Mouse (Mus musculus) stomach, embryonic 15.5 days (tissue): ENCODE results near the gene Ttc39d. TPM values are rescaled to one million over a fixed set of nuclear protein-coding genes. Genes with fewer than 3 reads are reported as not detected.
A peak's percentile ranks its signal among the peaks of the same experiment; 100 is the strongest.

Experiments used
- ATAC-seq: fragments of 200-750 bp; cut with Nextera tagmentation; 2 replicates; pipeline ENCODE4 v1.8.0; 2017; ENCODE audit warnings: low read depth, moderate number of reproducible peaks, moderate TSS enrichment; ENCODE audit not compliant: insufficient read depth, low FRiP score
- H3K27ac ChIP-seq: fragments of 300-500 bp; sonication (generic); 2 replicates; pipeline ENCODE4 v1.5.1; 2015; ENCODE audit warnings: mild to moderate bottlenecking, inconsistent platforms
- H3K27me3 ChIP-seq: fragments of 300-500 bp; sonication (generic); replicated peaks from 2 replicates; pipeline ENCODE4 v1.6.1; 2015; ENCODE audit warnings: inconsistent platforms
- H3K36me3 ChIP-seq: fragments of 300-500 bp; sonication (generic); 2 replicates; pipeline ENCODE4 v1.6.1; 2015; ENCODE audit warnings: inconsistent platforms
- H3K4me1 ChIP-seq: fragments of 300-500 bp; sonication (generic); 2 replicates; pipeline ENCODE4 v1.6.1; 2015; ENCODE audit warnings: inconsistent platforms
- H3K4me2 ChIP-seq: fragments of 300-500 bp; sonication (generic); 2 replicates; pipeline ENCODE4 v1.6.1; 2015; ENCODE audit warnings: mild to moderate bottlenecking, inconsistent platforms
- H3K4me3 ChIP-seq: fragments of 300-500 bp; sonication (generic); replicated peaks from 2 replicates; pipeline ENCODE4 v1.5.1; 2015; ENCODE audit warnings: inconsistent platforms
- H3K9ac ChIP-seq: fragments of 300-500 bp; sonication (generic); 2 replicates; pipeline ENCODE4 v1.6.1; 2015; ENCODE audit warnings: inconsistent platforms
- H3K9me3 ChIP-seq: fragments of 300-500 bp; sonication (generic); 2 replicates; pipeline ENCODE4 v1.6.1; 2016; ENCODE audit warnings: inconsistent platforms
- WGBS: fragments of 180-500 bp; shearing (Covaris S2); methylation state at CpG from one replicate; pipeline ENCODE4 v1.1.7; 2015; 5-methylcytosine and 5-hydroxymethylcytosine counted together
- polyA plus RNA-seq: library from polyadenylated mRNA; unstranded; fragments of >200 nt; fragmentation: Nextera tagmentation; extraction: Ambion mirVana; gene quantifications from 2 replicates; pipeline ENCODE4 v1.2.1, GENCODE M21; 2015

Ttc39d gene
- polyA plus RNA-seq, 1 experiment from 2014 or later, result 0.06 TPM

DNA sequence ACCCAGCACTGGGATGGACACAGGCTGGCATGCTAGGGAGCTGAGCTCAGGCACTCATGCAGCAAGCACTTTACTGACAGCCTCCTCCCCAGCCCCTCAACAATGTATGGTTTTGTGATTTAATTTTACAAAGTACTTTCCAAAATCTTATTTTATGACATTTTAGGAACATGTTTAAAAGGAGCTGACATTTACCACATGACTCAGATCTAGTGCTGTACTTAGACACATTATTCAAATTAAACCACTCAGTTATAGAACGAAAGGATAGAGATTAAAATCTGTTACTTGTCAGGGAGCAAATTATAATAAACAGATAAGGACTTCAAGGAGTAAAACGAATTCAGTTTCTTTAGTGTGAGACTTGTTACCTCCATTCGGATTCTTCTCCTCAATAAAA, 28.2 kb downstream of the Ttc39d start:
- no peak for ATAC-seq
- Histone ChIP-seq H3K27ac (no peak overlapping the region), H3K4me1 (no peaks in the 10 kb centered on the region), H3K9ac (no peak overlapping the region), H3K36me3 (peaks cover 6% of the 10 kb centered on the region), H3K4me3 (no peak overlapping the region), H3K27me3 (no peaks in the 10 kb centered on the region), H3K4me2 (no peak overlapping the region), H3K9me3 (no peaks in the 10 kb centered on the region)
- WGBS, result 72% methylated on average over 3 of the region's 3 CpGs

DNA sequence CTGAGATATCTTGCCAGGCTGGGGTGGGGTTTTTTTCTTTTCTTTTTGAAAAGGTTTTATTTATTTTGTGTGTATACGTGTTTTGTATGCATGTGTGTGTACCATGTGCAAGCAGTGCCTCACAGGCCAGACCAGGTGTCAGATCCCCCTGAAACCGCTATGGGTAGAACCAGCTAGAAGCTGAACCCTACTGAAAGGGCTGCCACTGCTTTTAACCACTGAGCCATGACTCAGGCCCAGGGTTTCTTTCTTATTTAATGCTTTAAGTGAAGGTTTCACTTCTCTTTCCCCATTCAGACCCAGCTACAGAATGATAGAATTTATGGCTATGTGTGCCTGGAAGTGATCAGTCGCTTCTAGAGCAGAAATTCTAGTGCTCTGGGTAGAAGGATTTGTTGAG, 29.5 kb downstream of the Ttc39d start:
- no peak for ATAC-seq
- Histone ChIP-seq H3K36me3 (peaks cover 15% of the 10 kb centered on the region), H3K9ac (no peak overlapping the region), H3K4me3 (no peak overlapping the region), H3K9me3 (no peaks in the 10 kb centered on the region), H3K4me1 (no peaks in the 10 kb centered on the region), H3K4me2 (no peak overlapping the region), H3K27ac (no peak overlapping the region), H3K27me3 (no peaks in the 10 kb centered on the region)
- WGBS, result 89% methylated on average over 3 of the region's 3 CpGs

DNA sequence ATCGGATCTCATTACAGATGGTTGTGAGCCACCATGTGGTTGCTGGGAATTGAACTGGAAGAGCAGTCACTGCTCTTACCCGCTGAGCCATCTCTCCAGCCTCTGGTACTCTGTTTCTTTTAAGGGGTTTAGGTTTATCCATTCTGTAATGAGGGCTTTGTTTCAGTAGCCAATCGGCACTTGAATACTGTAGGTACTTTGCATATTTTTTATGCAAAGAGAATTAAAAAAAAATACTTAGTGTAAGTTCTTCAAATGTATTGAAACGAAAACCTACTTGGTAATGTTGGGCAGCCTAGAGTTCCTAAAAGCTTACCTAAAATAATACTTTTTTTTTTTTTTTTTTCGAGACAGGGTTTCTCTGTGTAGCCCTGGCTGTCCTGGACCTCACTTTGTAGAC, 30.2 kb downstream of the Ttc39d start:
- H3K4me2 ChIP-seq, result no peak overlapping the region
- H3K4me1 ChIP-seq, result no peaks in the 10 kb centered on the region
- H3K9me3 ChIP-seq, result no peaks in the 10 kb centered on the region
- no peaks in the 10 kb centered on the region for H3K27me3 ChIP-seq
- peaks cover 22% of the 10 kb centered on the region for H3K36me3 ChIP-seq
- H3K27ac ChIP-seq, result no peak overlapping the region
- H3K4me3 ChIP-seq, result no peak overlapping the region
- WGBS, result 86% methylated on average over 5 of the region's 5 CpGs
- no peak for ATAC-seq
- no peak overlapping the region for H3K9ac ChIP-seq

DNA sequence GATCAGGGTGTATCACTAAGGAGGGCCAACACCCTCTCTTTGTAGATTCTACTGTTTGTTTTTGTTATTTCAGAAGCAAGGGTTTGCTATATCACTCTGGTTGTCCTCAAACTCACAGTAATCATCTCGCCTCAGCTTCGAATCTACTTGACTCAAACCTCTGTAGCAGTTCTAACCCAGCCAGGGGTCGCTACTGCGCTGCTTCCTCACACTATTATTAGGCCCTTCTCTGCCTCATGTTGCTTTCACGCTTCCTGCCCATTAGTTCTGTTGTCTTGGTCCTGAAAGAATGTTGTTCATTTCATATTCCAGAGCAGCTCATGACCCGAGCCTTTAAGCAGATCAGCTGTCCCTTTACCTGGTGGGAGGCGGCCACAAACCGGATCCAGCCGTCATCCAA, 34.3 kb downstream of the Ttc39d start:
- Histone ChIP-seq H3K27ac (no peak overlapping the region), H3K9ac (no peak overlapping the region), H3K4me3 (no peak overlapping the region), H3K27me3 (no peaks in the 10 kb centered on the region), H3K36me3 (peaks cover 44% of the 10 kb centered on the region), H3K4me1 (no peaks in the 10 kb centered on the region), H3K4me2 (no peak overlapping the region), H3K9me3 (no peaks in the 10 kb centered on the region)
- WGBS, result 78% methylated on average over 9 of the region's 9 CpGs
- ATAC-seq, result no peak

DNA sequence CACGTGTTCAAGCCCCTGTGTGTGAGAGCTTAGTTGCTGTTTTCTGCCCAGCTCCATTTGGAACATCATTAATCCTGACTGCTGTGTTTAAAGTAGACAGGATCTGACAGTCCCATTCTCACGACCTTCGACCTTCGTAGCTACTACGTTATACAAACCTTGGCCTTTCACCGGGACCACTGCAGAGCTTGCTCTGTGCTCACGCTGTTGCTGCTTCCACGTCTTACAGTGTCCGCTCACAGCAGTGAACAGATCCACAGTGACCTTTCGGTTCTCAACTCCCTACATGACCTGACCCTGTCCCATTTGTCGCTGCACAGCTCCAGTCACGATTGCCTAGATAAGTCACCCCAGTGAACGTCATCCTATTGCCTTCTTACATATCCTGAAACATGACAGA, 35.9 kb downstream of the Ttc39d start:
- ATAC-seq, result peak; percentile 35; the same call in 1 of the 2 replicates
- 42% methylated on average over 13 of the region's 13 CpGs for WGBS

DNA sequence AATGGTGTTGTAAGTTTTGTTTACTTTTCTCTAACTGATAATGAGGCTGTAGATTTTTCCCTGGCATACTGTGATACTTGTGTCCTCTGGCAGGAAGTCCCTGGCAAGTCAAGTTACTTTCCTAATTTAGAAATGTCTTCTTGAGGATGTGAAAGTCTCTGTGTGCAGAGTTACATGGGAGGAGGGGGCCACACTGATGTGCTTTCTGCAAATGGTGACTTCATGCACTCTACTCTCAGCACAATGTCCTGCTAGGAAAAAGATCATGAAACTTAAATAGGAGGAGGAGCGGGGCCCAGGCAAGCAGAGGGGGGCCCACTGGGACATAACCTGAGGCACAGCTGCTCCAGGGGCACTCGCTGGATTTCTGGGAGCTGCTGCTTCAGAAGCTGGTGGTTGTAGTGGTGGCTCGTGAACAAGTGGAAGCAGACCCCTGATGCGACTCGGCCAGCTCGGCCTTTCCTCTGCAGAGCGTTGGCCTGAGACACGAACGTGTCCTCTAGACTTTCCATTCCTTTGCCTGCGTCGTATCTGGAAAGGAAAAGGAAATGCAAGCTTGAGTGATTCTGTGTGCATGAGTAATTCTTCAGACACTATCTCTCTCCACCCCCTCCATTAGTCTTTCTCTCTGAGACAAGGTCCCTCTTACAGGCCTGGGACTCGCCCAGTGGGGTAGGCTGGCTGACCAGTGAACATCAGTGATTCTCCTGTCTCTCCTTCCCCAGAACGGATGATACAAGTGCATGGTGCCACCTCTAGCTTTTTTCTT, 45.7 kb downstream of the Ttc39d start:
- Histone ChIP-seq H3K9me3 (no peaks in the 10 kb centered on the region), H3K4me1 (peaks cover 5% of the 10 kb centered on the region; the same call in 1 of the 2 replicates), H3K36me3 (peaks cover 50% of the 10 kb centered on the region), H3K27me3 (no peaks in the 10 kb centered on the region), H3K4me2 (no peak overlapping the region), H3K9ac (no peak overlapping the region), H3K4me3 (no peak overlapping the region), H3K27ac (peak overlapping the region; percentile 61; the same call in 1 of the 2 replicates)
- no peak for ATAC-seq
- WGBS, result 71% methylated on average over 13 of the region's 13 CpGs

More for the DNA sequence above, 35.9 kb downstream of the Ttc39d start:
- Histone ChIP-seq H3K4me2 (no peak overlapping the region), H3K9ac (no peak overlapping the region), H3K4me3 (no peak overlapping the region), H3K27me3 (no peaks in the 10 kb centered on the region), H3K36me3 (peaks cover 48% of the 10 kb centered on the region), H3K4me1 (no peaks in the 10 kb centered on the region), H3K9me3 (no peaks in the 10 kb centered on the region), H3K27ac (no peak overlapping the region)

DNA sequence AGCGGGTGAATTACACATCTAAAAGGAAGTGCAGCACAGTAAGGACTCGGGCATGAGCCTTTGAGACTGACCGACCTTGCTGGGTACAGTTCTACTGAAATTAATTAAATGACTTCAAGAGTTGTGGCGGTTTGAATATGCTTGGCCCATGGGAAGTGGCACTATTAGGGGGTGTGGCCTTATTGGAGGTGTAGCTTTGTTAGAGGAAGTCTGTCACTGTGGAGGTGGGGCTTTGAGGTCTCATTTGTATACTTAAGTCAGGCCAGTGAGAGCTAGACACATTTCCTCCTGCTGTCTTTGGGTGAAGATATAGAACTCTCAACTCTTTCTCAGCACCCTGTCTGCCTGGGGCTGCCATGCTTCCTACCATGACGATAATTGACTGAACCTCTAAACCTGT, 47.2 kb downstream of the Ttc39d start:
- H3K4me1 ChIP-seq, result peaks cover 5% of the 10 kb centered on the region; the same call in 1 of the 2 replicates
- H3K36me3 ChIP-seq, result peaks cover 47% of the 10 kb centered on the region
- H3K4me3 ChIP-seq, result no peak overlapping the region
- ATAC-seq, result no peak
- H3K27ac ChIP-seq, result peak overlapping the region; percentile 42
- no peak overlapping the region for H3K4me2 ChIP-seq
- 94% methylated on average over 5 of the region's 5 CpGs for WGBS
- H3K9me3 ChIP-seq, result no peaks in the 10 kb centered on the region
- no peak overlapping the region for H3K9ac ChIP-seq
- no peaks in the 10 kb centered on the region for H3K27me3 ChIP-seq

DNA sequence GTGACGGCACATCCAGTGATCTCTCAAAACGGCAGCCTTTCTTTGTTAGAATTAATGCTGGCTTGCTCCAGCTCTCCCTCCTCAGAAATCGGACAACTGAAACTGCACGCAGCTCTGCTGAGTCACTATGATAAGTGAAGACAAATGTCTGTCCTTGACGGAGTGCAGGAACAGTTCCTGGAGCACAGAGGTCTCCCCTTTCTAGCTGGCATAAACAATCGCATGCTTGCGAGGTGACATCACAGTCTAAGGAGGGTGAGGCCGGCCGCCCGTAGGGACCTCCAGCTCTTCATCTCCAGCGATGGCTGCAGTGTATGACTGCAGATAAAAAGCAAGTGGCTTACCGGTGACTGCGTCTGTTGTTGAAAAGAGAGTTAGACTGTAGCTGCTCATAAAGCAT, 47.9 kb downstream of the Ttc39d start:
- peak; percentile 78 for ATAC-seq
- H3K4me3 ChIP-seq, result no peak overlapping the region
- H3K27me3 ChIP-seq, result no peaks in the 10 kb centered on the region
- peaks cover 5% of the 10 kb centered on the region; the same call in 1 of the 2 replicates for H3K4me1 ChIP-seq
- H3K9ac ChIP-seq, result no peak overlapping the region
- peak overlapping the region; percentile 42 for H3K27ac ChIP-seq
- WGBS, result 15% methylated on average over 13 of the region's 13 CpGs
- H3K36me3 ChIP-seq, result peaks cover 43% of the 10 kb centered on the region
- H3K9me3 ChIP-seq, result no peaks in the 10 kb centered on the region
- 0 out of 2 replicates have a peak overlapping the region, but pooled peaks have one; percentile 13 for H3K4me2 ChIP-seq

DNA sequence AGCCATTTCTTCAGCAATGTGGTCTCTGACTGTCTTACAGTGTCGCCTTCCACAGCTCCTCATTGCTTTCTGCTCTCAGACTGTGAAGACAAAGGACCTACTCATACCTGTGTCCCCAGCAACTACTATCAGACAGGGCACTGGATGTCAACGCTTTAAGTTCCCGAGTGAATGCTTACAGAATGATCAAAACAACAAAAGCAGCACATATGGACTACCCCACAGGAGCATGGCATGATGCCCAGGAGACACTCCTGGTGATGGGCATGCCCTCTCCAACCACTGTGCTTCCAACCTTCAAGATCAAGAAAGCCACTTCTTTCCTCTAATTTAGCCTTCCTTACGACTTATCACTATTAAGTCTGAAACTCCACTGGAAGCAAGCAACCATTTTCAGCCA, 59.8 kb downstream of the Ttc39d start:
- no peak overlapping the region for H3K9ac ChIP-seq
- no peaks in the 10 kb centered on the region for H3K27me3 ChIP-seq
- no peak overlapping the region for H3K4me2 ChIP-seq
- no peaks in the 10 kb centered on the region for H3K4me1 ChIP-seq
- ATAC-seq, result no peak
- no peaks in the 10 kb centered on the region for H3K9me3 ChIP-seq
- H3K36me3 ChIP-seq, result peaks cover 42% of the 10 kb centered on the region
- H3K4me3 ChIP-seq, result no peak overlapping the region
- no peak overlapping the region for H3K27ac ChIP-seq
- 90% methylated on average over 4 of the region's 4 CpGs for WGBS

Other genes with a start within 250 kb of the Ttc39d start
- gene Hnrnpll, start 145.1 kb upstream of the Ttc39d start, polyA plus RNA-seq, result 55.8 and 59.1 TPM in 2 replicates
- 30.0 and 36.0 TPM in 2 replicates for gene Galm, start 80.0 kb upstream of the Ttc39d start, polyA plus RNA-seq
- gene Srsf7, start 153 bp upstream of the Ttc39d start, polyA plus RNA-seq, result 497 and 548 TPM in 2 replicates
- 49.4 and 51.5 TPM in 2 replicates for gene Gemin6, start 17.0 kb downstream of the Ttc39d start, polyA plus RNA-seq
- 23.9 and 27.8 TPM in 2 replicates for gene Morn2, start 82.7 kb downstream of the Ttc39d start, polyA plus RNA-seq
- gene Dhx57, start 83.0 kb downstream of the Ttc39d start, polyA plus RNA-seq, result 14.6 and 15.8 TPM in 2 replicates
- 0.90 and 1.2 TPM in 2 replicates for gene Arhgef33, start 99.9 kb downstream of the Ttc39d start, polyA plus RNA-seq
- gene Gm10190, start 166.1 kb downstream of the Ttc39d start, polyA plus RNA-seq, result 1.7 and 2.0 TPM in 2 replicates